Mouse (Mus musculus) layer of hippocampus, adult 18-20 months (tissue): ENCODE data around the gene Ms4a12. TPM values are rescaled to one million over a fixed set of nuclear protein-coding genes. Genes with fewer than 3 reads are reported as not detected.
"Not testable (repeated sequence)": the region's sequence is repeated elsewhere in the genome, so short reads cannot be mapped to it uniquely, and the experiment has no call there.

Source experiments
- DNase-seq, 2 experiments: peaks; one replicate each; pipeline ENCODE4 v3.0.0; 2022; ENCODE audit warnings: low spot score in 2 of 2
- long read RNA-seq: library from polyadenylated mRNA; stranded (forward); transcript quantifications from one replicate; pipeline ENCODE4 v2.0.0, GENCODE M21; 2021
- total RNA-seq, 2 experiments: library from RNA; stranded (reverse); gene quantifications; 2 replicates each; pipeline ENCODE4 v1.2.3; 2021

Gene Ms4a12
- total RNA-seq, result not detected
- long read RNA-seq, partial matches to known transcripts, result 0 of 1 reads
- long read RNA-seq, other reads (novel, unspliced or antisense), result 1 of 1 reads

DNA sequence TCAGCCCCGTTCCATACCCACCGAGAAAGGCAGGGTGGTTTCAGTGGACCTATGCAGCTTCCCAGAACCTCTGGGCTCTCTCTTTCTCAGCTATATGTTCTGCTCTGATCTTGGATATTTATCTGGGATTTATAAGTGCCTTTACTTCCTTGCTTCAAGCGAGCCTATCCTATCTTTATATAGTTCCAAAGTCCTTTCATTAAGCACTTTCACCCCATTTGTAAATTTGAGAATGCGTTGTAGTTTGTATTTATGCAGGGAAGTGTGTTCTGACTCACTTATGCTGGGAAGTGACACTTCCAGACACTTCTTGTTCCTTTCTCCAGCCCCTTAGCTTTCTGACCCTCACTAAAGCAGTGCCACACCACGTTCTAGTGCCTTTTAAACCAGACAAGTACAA is at the start of gene Ms4a12:
Ms4a12 (minus strand) TSS at position 101 of the 400 bp plus-strand sequence.
- DNase-seq, result no peak

DNA sequence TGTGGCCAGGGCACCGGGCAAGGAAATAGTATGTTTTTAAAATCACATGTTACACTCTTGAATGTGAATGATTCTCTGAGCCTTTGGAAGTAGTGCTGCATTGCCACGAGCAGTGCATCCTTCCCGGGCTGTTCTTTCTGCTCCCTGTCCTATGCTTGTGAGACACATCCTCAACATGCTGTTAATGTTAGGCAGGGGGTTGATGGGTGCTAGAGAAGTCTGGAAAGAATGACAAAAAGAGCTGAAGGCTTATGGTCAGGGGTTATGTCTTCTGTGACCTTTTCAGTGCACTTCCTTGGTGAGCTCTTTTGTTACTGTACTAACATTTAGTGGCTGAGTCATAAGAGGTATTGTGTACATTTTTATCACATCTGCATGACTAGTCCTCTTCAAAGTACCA is 48.0 kb upstream of the Ms4a12 start:
- no peak for DNase-seq

DNA sequence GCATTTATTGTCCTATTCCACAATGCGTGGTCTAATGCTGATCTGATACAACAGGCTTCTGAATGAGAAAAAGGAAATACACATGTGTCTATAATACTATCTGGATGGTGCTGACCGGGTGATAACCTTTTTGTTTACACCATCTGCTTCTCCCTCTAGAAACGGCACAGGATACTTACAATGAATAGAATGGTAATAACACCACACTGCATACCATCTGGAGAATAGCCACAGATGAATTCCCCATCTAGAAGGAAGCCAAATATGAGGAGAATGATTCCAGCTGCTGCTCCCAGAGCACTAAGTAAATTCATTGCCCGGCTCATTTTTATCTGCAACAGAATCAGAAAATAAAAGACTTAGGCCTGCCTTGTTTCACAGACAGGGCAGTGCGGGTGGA is 44.2 kb upstream of the Ms4a12 start:
- DNase-seq, result no peak

DNA sequence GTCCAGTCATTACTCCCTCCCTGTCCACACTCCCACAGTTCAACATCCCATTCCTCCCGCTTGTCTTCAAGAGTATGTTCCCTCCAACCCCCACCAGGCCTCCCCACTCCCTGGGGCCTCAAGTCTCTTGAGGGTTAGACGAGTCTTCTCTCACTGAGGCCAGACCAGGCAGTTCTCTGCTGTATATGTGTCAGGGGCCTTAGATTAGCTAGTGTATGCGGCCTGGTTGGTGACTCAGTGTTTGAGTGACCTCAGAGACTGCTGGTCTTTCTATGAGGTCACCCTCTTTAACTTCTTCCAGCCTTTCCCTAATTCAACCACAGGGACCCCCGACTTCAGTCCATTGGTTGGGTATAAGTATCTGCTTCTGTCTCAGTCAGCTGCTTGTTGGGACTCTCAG is 34.7 kb upstream of the Ms4a12 start:
- DNase-seq, result no peak

DNA sequence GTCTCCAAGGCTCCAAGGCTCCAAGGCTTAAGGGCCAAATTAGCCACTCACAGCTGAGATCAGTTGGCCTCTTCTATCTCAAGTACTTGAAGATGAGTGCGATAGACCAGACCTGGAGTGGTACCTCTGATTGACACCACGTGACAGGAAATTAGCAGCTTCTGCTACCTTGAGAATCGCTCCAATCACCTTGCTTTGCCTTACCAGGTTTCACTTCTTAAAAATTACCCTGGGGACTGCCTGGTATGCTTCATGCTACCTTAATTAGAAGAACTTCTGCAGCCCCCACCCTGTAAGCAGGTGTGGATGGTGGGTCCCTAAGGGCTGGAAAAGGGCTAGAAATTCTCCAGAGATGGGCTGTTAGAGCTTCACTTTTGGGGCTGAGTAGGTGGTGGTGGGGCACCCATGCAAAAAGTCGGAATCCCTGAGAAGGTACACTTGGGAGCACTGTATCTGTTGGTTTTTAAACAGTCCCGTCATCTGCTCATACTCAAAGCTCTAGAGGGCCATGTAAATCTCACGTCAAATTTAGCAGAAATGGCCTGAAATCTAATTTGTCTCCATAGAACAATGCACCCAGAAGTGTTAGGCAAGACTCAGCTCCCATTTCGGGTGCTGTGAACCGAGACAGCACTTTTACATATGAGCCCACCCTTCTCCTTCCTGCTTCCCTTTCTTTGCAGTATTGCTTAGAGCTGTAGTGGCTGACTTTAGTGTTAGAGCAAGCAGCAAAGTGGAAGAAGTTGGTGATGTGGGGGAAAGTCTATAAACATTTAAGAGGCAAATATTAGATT is 34.0 kb upstream of the Ms4a12 start, which contains the start of gene Ms4a1:
Ms4a1 (minus strand) TSS at position 190 of the 794 bp plus-strand sequence.
- no peak for DNase-seq

DNA sequence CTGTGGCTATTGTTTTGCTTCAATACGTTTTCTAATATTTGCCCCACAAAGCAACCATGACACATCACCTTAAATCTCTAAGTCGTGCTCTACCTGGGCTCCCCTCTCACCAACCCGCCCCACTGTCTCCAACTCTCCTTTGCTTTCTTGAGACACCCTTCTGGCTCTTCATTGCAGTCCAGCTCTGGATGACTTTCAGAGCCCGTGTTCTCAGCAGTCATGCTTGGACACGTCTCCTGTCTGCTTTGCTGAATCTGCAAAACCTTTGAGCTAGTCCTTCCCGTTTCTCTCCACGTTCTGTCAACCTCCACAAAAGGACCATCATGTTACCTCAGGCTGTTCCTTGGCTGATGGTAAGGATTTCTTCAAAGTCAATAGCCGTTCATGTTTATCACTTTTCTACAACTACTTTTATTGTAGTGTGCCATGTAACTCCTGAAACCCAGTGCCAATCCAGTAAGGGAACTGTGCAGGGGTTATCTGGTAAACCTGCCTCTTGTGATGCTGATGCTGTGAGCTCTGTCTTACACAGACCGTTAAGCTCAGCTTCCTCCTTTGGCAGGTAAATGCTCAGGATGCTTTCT is 32.4 kb upstream of the Ms4a12 start:
- no peak for DNase-seq

DNA sequence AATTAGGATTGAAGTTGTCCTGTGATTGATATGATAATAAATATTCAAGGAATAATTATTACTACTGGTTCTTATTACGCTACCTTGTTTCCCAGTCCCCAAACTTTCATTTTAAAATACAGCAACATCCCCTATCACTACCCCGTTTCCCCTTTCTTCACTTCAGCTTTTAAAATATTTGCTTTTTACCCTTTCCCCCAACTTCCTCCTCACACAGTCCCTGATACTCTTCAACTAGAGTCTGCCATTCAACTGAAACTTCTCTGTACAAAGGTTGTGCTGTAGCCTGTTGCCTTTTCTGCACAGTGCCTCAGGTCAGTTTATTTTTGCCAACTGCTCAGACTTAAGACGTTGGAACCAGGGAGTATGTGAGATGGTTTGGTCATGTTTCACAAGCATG is 31.3 kb upstream of the Ms4a12 start:
- DNase-seq, result no peak

DNA sequence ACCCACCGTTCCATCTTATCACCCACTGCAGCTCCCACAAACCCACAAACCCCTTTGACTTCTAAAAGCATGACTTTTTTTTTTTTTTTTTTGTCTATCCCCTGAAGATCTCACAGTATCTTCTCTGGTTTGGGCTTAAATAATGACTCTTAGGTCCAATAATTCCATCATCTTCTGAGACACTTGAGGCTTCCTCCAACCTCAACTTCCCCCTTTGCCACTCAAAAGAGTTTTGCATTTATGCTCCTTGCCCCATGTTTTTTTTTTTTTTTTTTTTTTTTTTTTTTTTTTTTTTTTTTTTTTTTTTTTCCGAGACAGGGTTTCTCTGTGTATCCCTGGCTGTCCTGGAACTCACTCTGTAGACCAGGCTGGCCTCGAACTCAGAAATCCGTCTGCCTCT is 30.7 kb upstream of the Ms4a12 start:
- DNase-seq, result not testable (repeated sequence)

DNA sequence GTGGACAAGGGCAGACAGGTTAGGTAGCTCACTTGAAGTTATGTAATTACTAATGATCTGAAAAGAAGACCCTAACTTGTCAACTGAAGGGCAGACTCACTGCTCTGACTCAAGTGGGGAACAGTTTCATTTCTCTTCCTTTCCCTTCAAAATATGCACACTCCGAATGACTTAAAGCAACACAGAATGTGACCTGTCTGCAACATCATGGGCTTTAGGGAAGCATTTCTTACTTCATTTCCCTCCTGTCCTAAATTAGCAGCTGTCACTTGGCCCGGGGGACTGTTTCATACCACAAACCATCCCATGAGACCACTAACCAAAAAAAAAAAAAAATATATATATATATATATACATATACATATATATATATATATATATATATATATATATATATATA is 29.3 kb upstream of the Ms4a12 start:
- no peak for DNase-seq

DNA sequence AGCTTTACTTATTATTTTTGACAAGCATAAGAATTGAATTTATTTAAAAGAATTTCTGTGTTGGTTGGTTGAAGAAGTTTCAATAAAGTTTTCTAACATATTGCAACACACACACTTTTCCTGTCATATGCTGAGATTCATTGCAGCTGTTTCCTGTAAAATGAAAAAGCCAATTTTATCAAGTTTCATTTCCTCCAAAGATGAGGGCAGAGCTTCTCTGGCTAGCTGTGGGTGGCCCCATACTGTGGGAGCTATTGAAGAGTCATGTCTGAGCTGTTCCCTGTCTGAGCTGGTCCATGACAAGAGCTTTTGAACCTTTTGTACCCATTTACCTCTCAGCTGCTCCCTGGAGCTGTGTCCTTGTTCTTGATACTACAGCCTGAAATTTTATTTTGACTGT is 12.0 kb upstream of the Ms4a12 start:
- DNase-seq, result no peak

DNA sequence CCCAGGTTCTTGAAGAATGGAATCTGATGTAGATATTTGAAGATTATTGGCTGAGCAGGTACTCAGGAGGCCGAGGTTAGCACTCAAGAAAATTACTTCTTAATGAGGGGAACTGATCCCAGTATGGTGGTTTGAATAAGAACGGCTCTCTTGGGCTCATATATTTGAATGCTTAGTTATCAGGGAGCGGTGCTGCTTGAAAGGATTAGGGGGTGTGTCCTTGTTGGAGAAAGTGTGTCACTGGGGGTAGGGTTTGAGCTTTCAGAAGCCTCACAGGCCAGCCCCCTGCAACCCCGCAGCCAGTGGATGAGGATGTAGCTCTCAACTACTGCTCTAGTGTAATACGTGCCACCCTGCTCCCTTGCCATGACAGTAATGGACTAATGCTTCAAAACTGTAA is 10.3 kb upstream of the Ms4a12 start:
- no peak for DNase-seq

DNA sequence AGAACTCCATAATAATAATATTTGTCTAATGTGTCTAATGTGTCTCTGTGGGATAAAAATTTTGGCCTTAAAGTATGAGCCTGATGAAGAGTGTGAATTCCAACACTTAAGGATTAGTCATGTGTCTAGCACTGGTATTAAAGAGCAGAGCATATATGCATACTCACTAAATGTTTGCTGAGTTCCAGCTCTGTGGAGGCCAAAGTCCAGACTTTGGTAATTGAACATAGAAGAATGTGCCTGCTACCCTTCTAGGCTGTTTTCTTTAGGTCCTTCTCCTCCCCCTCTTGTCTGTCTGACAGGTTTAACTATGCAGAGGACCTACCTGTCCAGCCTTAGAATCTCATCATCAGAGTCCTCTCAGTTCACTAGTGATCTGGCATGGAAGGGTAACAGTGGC is 3.6 kb upstream of the Ms4a12 start:
- no peak for DNase-seq

DNA sequence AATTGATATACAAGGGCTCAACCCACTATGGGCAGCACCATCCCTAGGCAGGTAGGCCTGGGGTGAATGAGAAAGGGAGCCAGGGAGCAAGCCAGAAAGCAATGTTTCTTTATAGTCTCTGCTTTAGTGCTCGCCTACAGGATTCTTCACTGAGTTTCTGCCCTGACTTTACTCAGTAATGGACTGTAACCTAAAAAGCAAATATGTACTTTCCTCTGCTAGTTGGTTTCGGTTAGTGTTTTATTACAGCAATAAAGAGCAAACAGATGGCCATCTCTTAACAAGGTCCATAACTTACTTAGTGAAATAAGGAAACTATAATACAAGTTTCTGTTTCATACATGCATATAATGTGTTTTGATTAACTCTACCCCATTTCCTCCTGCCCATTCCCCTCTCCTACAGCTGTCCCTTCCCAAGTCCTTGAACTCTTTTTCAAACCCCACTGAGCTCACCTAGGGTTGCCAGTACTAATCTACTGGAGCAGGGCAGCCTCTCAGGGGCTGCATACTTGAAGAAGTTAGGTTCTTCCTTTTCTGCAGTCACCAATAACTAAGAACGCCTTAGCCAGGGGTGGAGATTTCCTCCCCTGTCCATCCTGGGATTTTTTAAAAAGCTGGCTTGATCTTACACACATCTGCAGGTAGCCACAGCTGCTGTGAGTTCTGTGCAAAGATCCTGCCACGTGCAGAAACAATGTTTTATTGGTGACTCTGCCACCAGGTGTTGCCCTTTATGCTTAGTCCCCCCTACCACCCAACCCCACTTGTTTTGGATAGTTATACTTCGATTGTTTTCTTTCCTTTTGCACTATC is 2.9 kb upstream of the Ms4a12 start:
- DNase-seq, result no peak

DNA sequence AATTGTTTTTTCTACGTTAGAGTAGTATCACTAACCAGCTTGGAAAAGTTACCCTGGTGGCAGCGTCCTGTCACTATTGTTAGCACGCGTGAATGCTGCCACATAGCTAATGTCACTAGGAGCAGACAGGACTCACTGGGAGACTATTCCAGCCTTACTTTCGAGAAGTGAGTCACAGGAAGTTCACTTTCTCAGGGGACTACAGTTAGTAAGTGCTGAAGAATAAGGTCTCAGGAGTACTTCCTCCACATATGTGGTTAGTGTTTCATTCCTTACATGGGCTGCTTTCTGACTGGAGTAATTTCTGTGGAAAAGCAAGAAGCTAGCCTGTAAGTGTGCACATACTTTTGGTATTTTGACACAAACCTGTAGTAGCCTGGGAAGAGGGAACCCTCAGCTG is 2.0 kb upstream of the Ms4a12 start:
- no peak for DNase-seq

DNA sequence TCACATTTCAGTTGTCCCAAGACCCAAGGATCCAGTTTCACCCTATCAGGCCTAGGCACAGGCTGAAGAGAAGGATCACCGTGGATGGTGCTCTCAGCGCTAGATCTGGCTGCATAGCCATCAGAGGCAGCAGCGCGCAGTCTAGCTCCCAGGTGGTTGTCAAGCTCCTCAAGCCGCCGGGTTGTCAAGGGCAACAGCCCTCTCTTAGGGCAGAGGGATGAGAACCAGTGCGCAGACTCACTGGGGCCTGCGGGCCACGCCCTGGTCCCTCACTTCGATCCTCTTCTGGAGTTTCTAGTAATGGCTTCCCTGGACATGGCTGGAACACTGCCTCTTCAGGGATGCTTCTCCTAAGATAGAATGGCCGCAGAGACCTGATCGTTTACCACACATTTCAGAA is 35.7 kb downstream of the Ms4a12 start, which contains the start of gene Ms4a13:
Ms4a13 (minus strand) TSS at position 192 of the 400 bp plus-strand sequence.
- no peak for DNase-seq

DNA sequence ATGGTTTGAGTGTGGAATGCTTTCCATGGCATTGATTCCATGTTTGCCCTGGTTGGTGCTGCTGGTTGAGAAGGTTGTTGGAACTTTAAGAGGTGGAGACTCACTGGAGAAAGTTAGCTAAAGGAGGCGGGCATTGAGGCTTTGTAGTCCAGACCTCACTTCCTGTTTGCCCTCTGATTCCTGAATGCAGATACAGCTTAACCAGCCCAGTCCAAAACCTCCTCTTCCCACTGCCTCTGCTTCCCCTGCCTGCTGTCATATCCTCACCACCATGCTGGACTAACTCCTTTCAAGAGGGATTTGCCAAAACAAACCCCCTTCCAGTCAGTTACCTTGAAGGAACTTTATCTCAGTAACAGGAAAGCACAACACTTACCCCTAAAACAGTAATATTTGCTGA is 39.7 kb downstream of the Ms4a12 start:
- DNase-seq, result no peak

DNA sequence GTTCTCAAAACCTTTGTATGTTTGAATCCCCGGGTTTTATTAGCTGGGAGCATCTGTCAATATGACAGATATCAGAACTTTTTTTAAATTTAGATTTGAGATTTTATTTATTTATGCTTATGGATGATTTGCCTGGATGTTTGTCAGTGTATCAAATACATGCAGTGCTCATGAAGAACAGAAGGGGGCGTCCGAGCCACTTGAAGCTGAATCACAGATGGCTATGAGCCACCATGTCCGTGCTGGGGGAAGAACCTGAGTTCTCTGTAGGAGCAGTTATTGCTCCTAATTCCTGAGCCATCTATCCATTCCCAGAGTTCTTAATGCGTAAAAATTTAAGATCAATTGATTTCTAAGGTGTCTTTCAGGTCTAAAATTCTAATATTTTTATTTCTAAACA is 48.1 kb downstream of the Ms4a12 start:
- DNase-seq, result peak in 1 of 2 experiments; percentile 26

DNA sequence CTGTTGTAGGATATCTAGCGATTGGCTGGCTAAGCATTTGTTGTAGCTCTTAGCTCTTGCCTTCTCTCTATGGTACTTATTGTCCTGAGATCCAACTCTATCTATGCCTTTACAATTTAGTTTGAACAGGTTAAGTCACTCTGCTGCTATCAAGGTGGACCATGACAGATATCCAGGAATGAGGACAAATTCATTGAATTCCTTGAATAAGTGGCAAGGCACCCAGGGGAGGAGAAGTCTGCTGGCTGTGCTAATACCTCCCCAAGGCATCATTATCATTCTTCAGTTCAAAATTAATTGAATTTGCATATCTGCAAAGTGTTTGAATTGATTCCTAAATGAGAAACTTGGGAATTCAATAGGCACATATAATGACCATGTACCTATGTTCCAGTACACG is 54.8 kb downstream of the Ms4a12 start:
- no peak for DNase-seq

DNA sequence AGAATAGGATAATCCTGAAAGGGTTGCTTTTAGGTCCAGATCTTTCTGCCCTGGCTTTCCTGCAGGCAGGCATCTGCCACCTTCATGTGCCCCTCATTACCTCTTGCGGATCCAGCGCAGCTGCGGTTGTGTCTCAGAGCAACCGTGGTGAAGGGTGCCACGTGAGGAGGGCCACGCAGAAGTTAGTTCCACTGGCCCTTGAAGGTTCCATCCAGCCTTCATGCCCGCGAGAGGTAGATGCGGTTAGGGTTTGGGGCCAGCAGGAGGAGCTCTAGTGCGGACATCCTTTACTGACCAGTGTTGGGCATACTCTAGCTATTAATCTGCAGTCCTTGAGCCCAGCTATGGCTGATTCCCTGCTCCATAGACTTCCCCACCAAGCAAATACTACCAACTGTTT is 67.1 kb downstream of the Ms4a12 start, which contains the start of gene 1700025F22Rik:
1700025F22Rik (minus strand) TSS at position 149 of the 400 bp plus-strand sequence.
- no peak for DNase-seq
